Mouse (Mus musculus): ENCODE measurements around the gene Rsph9. TPM values are rescaled to one million over a fixed set of nuclear protein-coding genes. Genes with fewer than 3 reads are reported as not detected.

Gene Rsph9
- polyA plus RNA-seq, 1 experiment from 2014 or later, result 51.9 TPM

GRCm38 (mm10) chr17:46083381-46083780 lies 60.6 kb downstream of the Rsph9 start:
- Histone ChIP-seq H3K4me2 (no peak overlapping the region), H3K4me3 (no peak overlapping the region), H3K27ac (no peak overlapping the region), H3K9ac (no peak overlapping the region), H3K9me3 (no peaks in the 10 kb centered on the region), H3K36me3 (replicated peaks) (no peaks in the 10 kb centered on the region), H3K27me3 (replicated peaks) (no peaks in the 10 kb centered on the region), H3K4me1 (peaks cover 10% of the 10 kb centered on the region)
- ATAC-seq (replicated peaks), result no peak
- WGBS, result 86% methylated on average over 3 of the region's 3 CpGs

GRCm38 (mm10) chr17:46081657-46082056 lies 62.4 kb downstream of the Rsph9 start:
- no peaks in the 10 kb centered on the region for H3K36me3 ChIP-seq (replicated peaks)
- ATAC-seq (replicated peaks), result no peak
- peaks cover 10% of the 10 kb centered on the region for H3K4me1 ChIP-seq

GRCm38 (mm10) chr17:46081042-46081441 lies 63.0 kb downstream of the Rsph9 start:
- H3K27ac ChIP-seq, result no peak overlapping the region
- no peak for ATAC-seq (replicated peaks)
- no peaks in the 10 kb centered on the region for H3K36me3 ChIP-seq (replicated peaks)
- 52% methylated on average over 5 of the region's 5 CpGs for WGBS
- H3K4me3 ChIP-seq, result no peak overlapping the region
- H3K4me1 ChIP-seq, result peaks cover 10% of the 10 kb centered on the region
- H3K4me2 ChIP-seq, result no peak overlapping the region
- no peak overlapping the region for H3K9ac ChIP-seq
- H3K27me3 ChIP-seq (replicated peaks), result no peaks in the 10 kb centered on the region
- no peaks in the 10 kb centered on the region for H3K9me3 ChIP-seq

More at GRCm38 (mm10) chr17:46081657-46082056, 62.4 kb downstream of the Rsph9 start:
- no peaks in the 10 kb centered on the region for H3K27me3 ChIP-seq (replicated peaks)
- no peak overlapping the region for H3K4me2 ChIP-seq
- H3K9me3 ChIP-seq, result no peaks in the 10 kb centered on the region
- no peak overlapping the region for H3K4me3 ChIP-seq
- 70% methylated on average over 7 of the region's 7 CpGs for WGBS
- no peak overlapping the region for H3K9ac ChIP-seq
- no peak overlapping the region for H3K27ac ChIP-seq

GRCm38 (mm10) chr17:46080388-46080787 lies 63.6 kb downstream of the Rsph9 start:
- no peak overlapping the region for H3K27ac ChIP-seq
- 63% methylated on average over 7 of the region's 7 CpGs for WGBS
- H3K4me2 ChIP-seq, result no peak overlapping the region
- no peaks in the 10 kb centered on the region for H3K9me3 ChIP-seq
- no peak for ATAC-seq (replicated peaks)
- peaks cover 10% of the 10 kb centered on the region for H3K4me1 ChIP-seq
- no peak overlapping the region for H3K9ac ChIP-seq
- no peaks in the 10 kb centered on the region for H3K36me3 ChIP-seq (replicated peaks)
- H3K27me3 ChIP-seq (replicated peaks), result no peaks in the 10 kb centered on the region
- H3K4me3 ChIP-seq, result no peak overlapping the region

GRCm38 (mm10) chr17:46079037-46079436 lies 65.0 kb downstream of the Rsph9 start:
- Histone ChIP-seq H3K27ac (no peak overlapping the region), H3K9ac (no peak overlapping the region), H3K36me3 (replicated peaks) (no peaks in the 10 kb centered on the region), H3K4me1 (peaks cover 4% of the 10 kb centered on the region; the same call in 1 of the 2 replicates), H3K4me2 (no peak overlapping the region), H3K27me3 (replicated peaks) (no peaks in the 10 kb centered on the region), H3K9me3 (no peaks in the 10 kb centered on the region), H3K4me3 (no peak overlapping the region)
- no peak for ATAC-seq (replicated peaks)
- 72% methylated on average over 2 of the region's 2 CpGs for WGBS

- 94% methylated on average over 12 of the region's 12 CpGs for WGBS
Observed at GRCm38 (mm10) chr17:46077921-46078534, 66.0 kb downstream of the Rsph9 start.

GRCm38 (mm10) chr17:46076260-46076551 lies 67.8 kb downstream of the Rsph9 start:
- WGBS, result 67% methylated on average over 1 of the region's 1 CpGs
- no peak overlapping the region for H3K27ac ChIP-seq
- no peak for ATAC-seq (replicated peaks)

More at GRCm38 (mm10) chr17:46077921-46078534, 66.0 kb downstream of the Rsph9 start:
- Histone ChIP-seq H3K4me1 (no peaks in the 10 kb centered on the region), H3K9me3 (no peaks in the 10 kb centered on the region), H3K4me2 (no peak overlapping the region), H3K9ac (no peak overlapping the region), H3K4me3 (no peak overlapping the region), H3K27me3 (replicated peaks) (no peaks in the 10 kb centered on the region), H3K36me3 (replicated peaks) (no peaks in the 10 kb centered on the region), H3K27ac (no peak overlapping the region)
- no peak for ATAC-seq (replicated peaks)

GRCm38 (mm10) chr17:46075551-46076259 lies 68.3 kb downstream of the Rsph9 start:
- no peak for ATAC-seq (replicated peaks)
- no peak overlapping the region for H3K9ac ChIP-seq
- WGBS, result 76% methylated on average over 5 of the region's 5 CpGs

More at GRCm38 (mm10) chr17:46076260-46076551, 67.8 kb downstream of the Rsph9 start:
- Histone ChIP-seq H3K4me1 (no peaks in the 10 kb centered on the region), H3K9me3 (no peaks in the 10 kb centered on the region), H3K4me2 (no peak overlapping the region), H3K27me3 (replicated peaks) (no peaks in the 10 kb centered on the region), H3K4me3 (no peak overlapping the region), H3K36me3 (replicated peaks) (no peaks in the 10 kb centered on the region), H3K9ac (no peak overlapping the region)

GRCm38 (mm10) chr17:46075116-46075485 lies 68.9 kb downstream of the Rsph9 start:
- H3K4me2 ChIP-seq, result no peak overlapping the region
- no peak overlapping the region for H3K4me3 ChIP-seq
- no peaks in the 10 kb centered on the region for H3K9me3 ChIP-seq
- no peak for ATAC-seq (replicated peaks)
- no peaks in the 10 kb centered on the region for H3K27me3 ChIP-seq (replicated peaks)
- WGBS, result 63% methylated on average over 3 of the region's 3 CpGs
- H3K4me1 ChIP-seq, result no peaks in the 10 kb centered on the region
- H3K9ac ChIP-seq, result no peak overlapping the region
- H3K27ac ChIP-seq, result no peak overlapping the region
- H3K36me3 ChIP-seq (replicated peaks), result no peaks in the 10 kb centered on the region

More at GRCm38 (mm10) chr17:46075551-46076259, 68.3 kb downstream of the Rsph9 start:
- Histone ChIP-seq H3K4me3 (no peak overlapping the region), H3K4me1 (no peaks in the 10 kb centered on the region), H3K27me3 (replicated peaks) (no peaks in the 10 kb centered on the region), H3K9me3 (no peaks in the 10 kb centered on the region), H3K4me2 (no peak overlapping the region), H3K27ac (no peak overlapping the region), H3K36me3 (replicated peaks) (no peaks in the 10 kb centered on the region)

GRCm38 (mm10) chr17:46074398-46075115 lies 69.5 kb downstream of the Rsph9 start:
- Histone ChIP-seq H3K4me2 (no peak overlapping the region), H3K9ac (no peak overlapping the region), H3K36me3 (replicated peaks) (no peaks in the 10 kb centered on the region), H3K27ac (no peak overlapping the region), H3K9me3 (no peaks in the 10 kb centered on the region), H3K27me3 (replicated peaks) (no peaks in the 10 kb centered on the region), H3K4me1 (no peaks in the 10 kb centered on the region), H3K4me3 (no peak overlapping the region)
- 77% methylated on average over 7 of the region's 7 CpGs for WGBS
- ATAC-seq (replicated peaks), result no peak

- 74% methylated on average over 23 of the region's 23 CpGs for WGBS
- no peaks in the 10 kb centered on the region for H3K27me3 ChIP-seq (replicated peaks)
- no peaks in the 10 kb centered on the region for H3K9me3 ChIP-seq
- H3K27ac ChIP-seq, result no peak overlapping the region
- no peak for ATAC-seq (replicated peaks)
- H3K36me3 ChIP-seq (replicated peaks), result no peaks in the 10 kb centered on the region
- no peak overlapping the region for H3K9ac ChIP-seq
- no peak overlapping the region for H3K4me2 ChIP-seq
- no peaks in the 10 kb centered on the region for H3K4me1 ChIP-seq
- no peak overlapping the region for H3K4me3 ChIP-seq
Observed at GRCm38 (mm10) chr17:46073730-46074301, 70.2 kb downstream of the Rsph9 start.

All from midbrain, embryonic 15.5 days (tissue).